Mouse (Mus musculus) cerebellum, adult 2 months (tissue): ENCODE measurements around the gene Fcrla.

Source experiments
- CTCF ChIP-seq: fragments of 200-500 bp; IDR thresholded peaks from 2 replicates; pipeline ENCODE4 v1.5.1; 2011; ENCODE audit warnings: low read depth, mild to moderate bottlenecking, control low read depth, low read length, moderate library complexity, borderline replicate concordance; ENCODE audit not compliant: insufficient read depth
- POLR2A ChIP-seq: fragments of 200-500 bp; IDR thresholded peaks from 2 replicates; pipeline ENCODE4 v1.6.1; 2011; ENCODE audit warnings: low read length, control low read depth, borderline replicate concordance; ENCODE audit not compliant: insufficient read depth

DNA sequence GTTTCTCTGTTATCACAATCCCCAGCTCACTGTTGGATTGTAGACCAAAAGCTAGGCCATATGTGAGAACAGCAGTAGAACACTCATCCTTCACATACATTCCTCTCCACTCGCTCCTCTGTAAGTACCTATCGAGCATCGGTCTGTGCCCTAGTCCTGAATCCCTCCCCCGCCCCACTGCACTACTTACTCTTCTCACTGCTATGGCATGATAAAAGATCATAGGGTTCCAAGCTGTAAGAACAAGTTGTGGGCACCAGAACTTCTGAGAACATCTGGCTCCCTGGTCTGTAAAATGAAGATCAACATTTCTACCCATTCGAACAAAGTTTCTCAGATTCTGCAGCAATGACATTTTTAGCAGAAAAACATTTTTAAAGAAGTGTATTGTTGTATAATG is 49.1 kb upstream of the Fcrla start, which contains the start of gene Fcgr2b:
- TF ChIP-seq CTCF, result no peak
- TF ChIP-seq POLR2A, result no peak
